Mouse (Mus musculus) heart, adult 11 months (tissue): ENCODE data around the gene Rbm5.

Experiments used
- DNase-seq: peaks from one replicate; pipeline ENCODE4 v3.0.0; 2022

Rbm5 gene

GRCm38 (mm10) chr9:107729709-107730108 is 41.1 kb downstream of the Rbm5 start:
- DNase-seq = no peak

GRCm38 (mm10) chr9:107728919-107729670 is 41.7 kb downstream of the Rbm5 start:
- peak; percentile 74 for DNase-seq

- no peak for DNase-seq
Observed at GRCm38 (mm10) chr9:107727041-107727440, 43.8 kb downstream of the Rbm5 start.

DNA sequence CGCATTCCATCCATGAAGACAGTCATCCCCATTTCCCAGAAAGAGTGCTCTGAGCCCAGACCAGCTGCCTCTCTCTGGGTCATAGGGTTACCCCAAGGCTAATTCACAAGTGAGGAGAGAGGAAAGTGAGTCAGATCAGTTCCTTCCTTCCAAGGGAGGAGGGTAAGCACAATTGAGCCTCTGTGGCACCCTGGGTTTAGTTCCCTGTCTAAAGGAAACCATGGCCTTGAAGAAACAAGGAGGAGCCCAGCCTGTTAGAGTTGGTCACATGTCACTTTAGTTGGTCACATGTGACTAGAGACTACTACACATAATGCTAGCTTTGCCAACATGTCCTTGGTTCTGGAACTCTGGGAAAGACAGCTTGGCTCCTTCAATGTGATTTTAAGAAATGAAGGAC is 46.0 kb downstream of the Rbm5 start:
- DNase-seq = peak; percentile 96

DNA sequence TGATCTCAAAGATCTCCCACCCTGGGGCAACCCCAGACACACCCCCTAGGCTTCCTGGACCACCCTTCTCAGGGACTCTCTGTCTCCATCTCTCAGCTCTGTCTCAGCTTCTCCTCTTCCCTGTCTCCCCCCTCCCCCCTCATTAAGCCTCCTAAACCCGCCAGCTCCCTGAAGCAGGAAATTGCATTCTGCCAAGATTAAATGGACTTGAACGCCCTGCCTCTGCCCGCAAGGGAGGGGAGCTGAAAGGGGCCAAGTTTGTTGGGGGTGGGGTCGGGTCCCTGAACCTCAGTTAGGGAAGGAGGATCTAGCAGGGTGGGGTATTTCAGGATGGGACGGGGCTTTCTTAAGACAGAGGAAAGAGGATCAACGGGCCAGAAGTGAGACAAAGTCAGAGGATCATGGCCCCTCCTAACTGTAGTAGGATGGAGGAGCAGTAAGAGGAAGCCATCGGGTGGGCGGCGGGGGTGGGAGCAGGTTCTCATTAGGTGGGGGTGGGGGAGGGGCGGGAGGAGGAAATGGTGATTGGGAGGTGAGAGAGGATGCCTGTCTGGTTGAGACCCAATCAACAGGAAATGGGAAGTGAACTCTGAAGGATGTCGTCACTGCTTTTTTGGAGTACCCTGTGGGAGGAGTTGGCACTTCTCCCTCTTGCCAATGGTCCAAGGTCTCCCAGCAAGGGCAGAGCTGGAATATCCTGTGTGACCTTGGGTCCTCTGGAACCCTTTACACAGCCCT is 46.8 kb downstream of the Rbm5 start:
- DNase-seq = peak; percentile 98

DNA sequence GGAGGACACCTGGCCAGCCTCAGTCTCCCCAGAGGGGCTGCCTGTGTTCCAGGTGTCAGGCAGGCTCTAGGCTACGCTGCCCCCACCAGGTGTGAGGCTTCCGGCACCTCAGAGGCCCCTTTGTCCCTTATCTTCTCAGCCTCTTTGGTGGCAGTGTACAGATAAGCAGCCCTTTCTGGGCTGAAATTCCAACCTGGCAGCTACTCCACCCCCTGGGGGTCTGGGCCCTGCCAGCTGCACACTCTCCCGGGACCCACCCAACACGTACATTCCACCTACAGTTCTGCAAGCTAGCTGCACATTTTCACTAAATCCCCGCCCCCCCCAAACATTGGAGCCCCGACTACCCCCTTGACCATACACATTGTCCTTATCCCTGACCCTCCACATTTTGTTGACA is 47.5 kb downstream of the Rbm5 start:
- no peak for DNase-seq

DNA sequence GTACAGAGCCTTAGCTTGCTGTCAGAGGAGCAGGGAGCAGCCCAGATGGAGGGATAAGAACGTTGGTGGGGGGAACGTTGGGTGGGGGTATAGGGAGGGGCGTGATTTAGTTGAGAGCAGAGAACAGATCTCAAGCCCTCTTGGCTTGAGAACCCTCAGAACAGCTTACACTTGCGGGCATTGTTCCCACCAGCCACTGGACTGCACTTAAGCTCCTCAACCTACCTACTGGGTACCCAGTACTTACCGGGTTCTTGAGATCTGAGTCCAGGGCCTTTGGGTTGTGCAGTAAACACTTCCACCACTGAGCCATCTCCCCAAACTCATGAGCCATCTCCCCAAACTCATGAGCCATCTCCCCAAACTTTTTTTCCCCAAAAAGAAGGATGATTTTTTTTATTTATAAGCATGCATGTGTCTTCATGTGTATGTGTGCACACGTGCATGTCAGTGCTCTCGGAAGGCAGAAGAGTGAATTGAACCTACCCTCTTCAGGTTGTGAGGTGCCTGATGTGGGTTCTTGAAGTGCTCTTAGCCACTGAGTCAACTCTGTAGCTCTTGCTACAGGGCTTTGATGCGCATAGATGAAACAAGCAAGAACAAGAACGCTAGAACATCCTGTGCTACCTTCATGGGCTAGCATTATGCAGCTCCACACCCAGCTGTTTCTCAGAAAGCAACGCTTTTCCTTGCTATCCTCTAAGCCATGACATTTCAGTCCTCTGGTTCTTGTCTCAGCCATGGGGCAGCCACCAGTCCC is 51.8 kb downstream of the Rbm5 start:
- DNase-seq = no peak

GRCm38 (mm10) chr9:107716951-107717350 is 53.8 kb downstream of the Rbm5 start:
- DNase-seq = no peak

DNA sequence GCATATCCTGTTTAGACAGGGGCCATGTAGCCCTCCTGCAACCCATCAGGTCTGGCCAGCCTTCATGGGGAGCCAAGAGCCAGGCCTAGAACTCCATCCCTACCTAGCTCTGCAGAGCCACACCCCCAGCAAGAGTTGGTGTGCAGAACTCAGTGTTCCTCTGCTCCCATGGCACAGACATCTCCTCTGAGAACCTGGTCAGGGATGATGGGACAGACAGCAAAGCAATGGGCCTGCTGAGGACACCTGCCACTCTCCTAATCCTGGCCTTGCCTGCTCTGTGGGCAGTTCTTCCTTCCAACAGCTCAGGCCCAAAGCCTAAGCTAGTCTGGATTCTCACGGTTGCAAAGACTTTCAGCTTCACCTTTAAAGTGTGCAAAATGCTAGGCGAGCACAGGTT is 55.2 kb downstream of the Rbm5 start:
- no peak for DNase-seq

GRCm38 (mm10) chr9:107714221-107714952 is 56.4 kb downstream of the Rbm5 start:
- DNase-seq = peak; percentile 98

DNA sequence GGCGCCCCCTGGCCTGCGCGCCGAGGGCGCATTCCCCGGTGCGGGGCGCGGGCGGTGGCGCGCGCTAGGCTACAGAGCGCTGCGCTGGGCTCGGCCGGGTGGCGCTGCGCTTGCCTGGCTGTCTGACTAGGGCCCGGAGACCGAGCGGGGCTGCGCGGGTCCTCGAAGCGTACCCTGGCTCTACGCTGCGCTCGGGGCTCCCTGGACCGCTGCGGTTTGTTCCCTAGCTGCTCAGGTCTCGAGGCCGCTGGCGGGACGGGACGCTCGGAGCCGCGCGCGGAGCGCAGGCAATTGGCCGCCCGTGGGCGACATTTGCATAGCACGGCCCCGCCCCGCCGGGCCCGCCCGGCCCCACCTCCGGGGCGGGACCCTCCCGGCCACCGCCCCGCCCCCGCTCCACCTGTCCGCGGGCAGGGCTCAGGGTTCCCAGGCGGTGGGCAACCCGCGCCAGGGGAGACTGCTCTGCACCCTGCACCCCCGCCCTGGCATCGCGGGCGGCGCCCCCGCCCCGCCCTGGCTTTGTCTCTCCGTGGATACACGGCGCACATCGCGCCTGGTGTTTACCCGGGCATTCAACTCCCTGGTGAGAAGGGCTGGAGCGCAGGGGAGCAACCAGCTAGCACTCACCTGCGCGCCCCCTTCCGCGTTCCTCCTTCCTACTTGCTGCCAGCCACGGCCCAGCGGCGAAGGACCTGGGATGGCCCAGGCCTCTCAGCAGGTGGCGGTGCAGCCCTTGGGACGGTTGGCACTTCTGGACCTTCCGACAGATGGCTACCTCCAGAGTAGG is 60.9 kb downstream of the Rbm5 start, which contains the start of gene Sema3f:
Sema3f (minus strand) TSS at position 779 of the 787 bp plus-strand sequence.
- DNase-seq = peak; percentile 98

- DNase-seq = peak; percentile 92
Observed at GRCm38 (mm10) chr9:107709096-107709696, 61.6 kb downstream of the Rbm5 start.

DNA sequence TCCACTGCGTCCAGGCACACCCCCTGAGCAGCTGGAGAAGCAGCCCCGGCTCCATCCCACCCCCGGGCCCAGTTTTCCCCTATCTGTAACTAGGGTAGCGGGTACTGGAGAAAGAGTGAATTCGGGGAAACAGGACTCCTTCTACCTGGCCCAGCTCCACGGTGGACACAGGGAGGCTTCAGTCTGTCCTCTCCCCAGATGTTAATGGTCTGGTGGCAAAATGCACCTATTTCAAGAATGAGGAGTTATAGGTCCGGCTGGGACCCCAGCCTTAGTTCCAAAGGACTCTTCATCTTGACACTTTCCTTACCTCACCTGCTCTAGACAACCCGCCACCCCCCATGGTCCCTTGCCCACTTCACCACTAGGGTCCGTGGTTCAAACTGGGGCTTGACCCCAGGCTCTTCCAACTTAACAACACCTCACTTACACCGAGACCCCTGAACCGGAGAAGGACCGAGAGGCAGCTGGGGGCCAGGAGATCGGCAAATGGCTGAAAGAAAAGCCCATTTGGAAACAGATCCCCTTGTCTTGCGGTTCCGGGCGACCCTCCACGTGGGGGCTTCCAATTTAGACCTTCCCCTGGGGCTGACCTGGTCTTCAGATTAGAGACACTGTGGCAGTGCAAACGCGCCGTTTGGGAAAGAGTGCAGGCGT is 62.2 kb downstream of the Rbm5 start:
- peak; percentile 93 for DNase-seq

DNA sequence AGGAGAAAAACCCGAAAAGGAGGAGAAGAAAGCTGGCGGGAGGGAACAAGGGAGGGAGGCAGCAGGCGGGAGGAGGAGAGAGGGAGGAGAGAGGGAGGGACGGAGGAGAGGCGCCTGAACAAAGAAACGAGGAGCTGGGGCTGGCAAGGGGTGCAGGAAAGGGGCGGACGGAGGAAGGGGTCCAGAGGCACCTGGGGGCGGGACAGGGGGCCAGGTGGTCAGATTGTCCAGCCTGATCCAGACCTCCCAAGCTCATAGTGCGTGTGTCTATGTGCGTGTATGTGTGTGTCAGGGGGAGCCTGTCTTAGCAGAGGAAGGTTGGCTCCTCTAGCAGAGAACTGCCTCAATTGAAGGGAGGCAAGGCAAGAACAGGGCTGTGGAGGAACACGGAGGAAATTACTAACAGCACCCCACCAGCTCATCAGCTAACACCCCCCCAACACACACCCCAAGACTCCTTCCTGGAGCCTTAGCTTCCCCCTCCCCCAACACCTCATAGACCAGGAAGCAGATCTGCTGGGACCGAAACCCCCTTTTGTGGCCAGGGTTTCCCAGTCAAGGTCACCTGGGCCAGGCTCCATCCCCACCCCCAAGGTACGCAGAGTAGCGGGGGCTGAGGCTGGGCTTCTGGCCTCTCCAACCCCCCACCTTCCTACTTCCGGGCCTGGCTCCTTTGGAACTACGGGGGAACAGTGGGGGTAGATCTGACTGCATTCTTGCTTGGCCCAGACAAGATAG is 62.9 kb downstream of the Rbm5 start:
- DNase-seq = peak; percentile 92

- DNase-seq = peak; percentile 93
Observed at GRCm38 (mm10) chr9:107706781-107707211, 64.0 kb downstream of the Rbm5 start.

- peak; percentile 95 for DNase-seq
Observed at GRCm38 (mm10) chr9:107703337-107704122, 67.3 kb downstream of the Rbm5 start.

GRCm38 (mm10) chr9:107702606-107703185 is 68.1 kb downstream of the Rbm5 start:
- DNase-seq = peak; percentile 93

DNA sequence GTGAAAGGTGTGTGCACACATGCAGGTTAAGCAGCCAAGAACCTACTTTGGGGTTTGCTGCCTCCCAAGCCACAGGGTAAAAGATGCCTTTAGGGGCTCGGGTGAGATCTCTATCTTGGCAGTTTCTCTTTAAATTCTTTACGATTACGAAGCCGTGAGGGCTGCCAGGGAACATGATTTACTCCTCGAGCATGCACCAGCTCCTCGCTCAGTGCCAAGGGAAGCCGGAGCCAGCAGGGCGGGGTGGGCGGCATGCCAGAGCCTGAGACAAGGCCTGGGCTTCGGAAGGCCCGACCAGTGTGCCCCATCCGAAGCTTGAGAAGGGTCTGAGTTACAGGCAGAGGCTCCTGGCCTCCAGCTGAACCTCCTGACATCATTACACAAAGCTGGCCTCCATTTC is 69.2 kb downstream of the Rbm5 start:
- DNase-seq = peak; percentile 97

DNA sequence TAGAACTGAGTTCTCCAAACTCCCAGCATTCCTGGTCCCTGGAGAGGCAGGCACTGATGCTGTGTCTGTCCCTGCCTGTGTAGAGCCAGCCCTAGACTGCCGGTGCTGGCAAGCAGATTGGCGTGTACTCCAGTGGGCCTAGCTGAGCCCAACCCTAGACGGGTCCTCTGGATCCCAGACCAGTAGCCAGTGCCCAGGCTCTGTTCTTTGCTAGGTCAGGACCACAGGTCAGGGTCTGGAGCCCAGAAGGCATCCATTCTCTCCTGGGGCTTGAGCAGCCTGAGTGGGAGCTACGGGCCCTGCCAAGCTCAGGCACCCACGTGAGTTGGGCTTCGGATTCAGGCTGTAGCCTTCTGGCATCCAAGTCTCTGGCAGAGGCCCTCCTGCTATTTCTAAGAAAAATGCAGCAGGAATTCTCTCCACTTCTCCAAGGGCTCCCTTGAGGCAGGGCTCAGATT is 70.7 kb downstream of the Rbm5 start:
- peak; percentile 96 for DNase-seq
